Mouse (Mus musculus): ENCODE data around the gene Auh. TPM values are rescaled to one million over a fixed set of nuclear protein-coding genes. Genes with fewer than 3 reads are reported as not detected.

Auh gene
- polyA plus RNA-seq, 1 experiment from 2014 or later, result 35.2 TPM

DNA sequence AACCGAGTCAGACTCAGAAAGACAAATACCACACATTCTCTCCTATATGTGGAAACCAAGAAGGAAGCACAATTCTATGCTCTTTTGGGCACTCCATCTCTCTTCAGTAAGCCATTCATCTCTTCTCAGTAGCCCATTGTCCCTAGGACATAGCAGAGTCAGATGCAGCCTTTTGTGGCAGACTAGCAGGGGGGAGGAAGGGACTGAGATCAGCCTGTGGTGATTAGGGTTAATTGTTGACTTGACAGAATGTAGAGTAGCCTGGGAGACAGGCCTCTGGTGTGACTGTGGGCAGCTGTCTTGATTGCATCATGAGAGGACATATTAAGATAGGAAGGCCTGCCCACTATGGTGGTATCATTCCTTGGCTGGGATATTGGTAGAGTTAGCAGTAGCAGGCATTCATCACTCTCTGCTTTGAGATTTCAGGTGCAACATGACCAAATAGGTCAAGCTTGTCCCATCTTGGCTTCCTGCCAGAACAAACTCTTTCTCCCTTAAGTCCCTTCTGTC is 13.5 kb upstream of the Auh start:
- Histone ChIP-seq H3K4me2 (ENCODE audit: low read depth, low read length) (no peak overlapping the region), H3K36me3 (ENCODE audit: control insufficient read depth, insufficient read depth, low read length) (no peaks in the 10 kb centered on the region), H3K4me3 (ENCODE audit: low read depth, low read length) (no peak overlapping the region), H3K4me1 (ENCODE audit: control insufficient read depth, insufficient read depth, low read length) (no peaks in the 10 kb centered on the region), H3K27ac (replicated peaks; ENCODE audit: low read depth, low read length) (no peak overlapping the region), H3K9ac (ENCODE audit: low read depth, low read length) (no peak overlapping the region), H3K27me3 (replicated peaks; ENCODE audit: control insufficient read depth, insufficient read depth, low read length) (no peaks in the 10 kb centered on the region), H3K9me3 (ENCODE audit: control insufficient read depth, low read length) (no peaks in the 10 kb centered on the region)
- no peak for DNase-seq (ENCODE audit: low spot score)
- no peak for ATAC-seq (ENCODE audit: low read depth)
- WGBS, result 88% methylated on average over 1 of the region's 1 CpGs

DNA sequence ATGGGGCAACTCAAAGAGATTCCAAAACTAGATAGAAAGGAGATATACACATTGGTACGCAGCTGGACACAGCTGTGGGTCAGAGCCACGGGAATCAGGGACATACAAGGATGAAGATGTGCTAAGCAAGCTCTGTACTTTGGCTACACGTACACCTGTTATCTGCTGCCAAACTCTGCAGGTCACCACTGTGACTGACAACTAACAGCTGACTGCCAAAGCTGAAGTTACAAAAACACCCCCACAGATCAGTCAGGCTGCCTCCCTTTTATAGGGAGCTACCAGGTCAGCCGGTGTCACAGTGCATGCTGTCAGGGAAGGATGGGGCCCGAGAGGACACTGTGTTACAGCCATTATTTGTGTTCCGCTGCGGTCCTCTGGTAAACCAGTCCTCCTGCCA is 11.5 kb upstream of the Auh start:
- Histone ChIP-seq H3K9ac (ENCODE audit: low read depth, low read length) (no peak overlapping the region), H3K4me3 (ENCODE audit: low read depth, low read length) (no peak overlapping the region), H3K4me2 (ENCODE audit: low read depth, low read length) (no peak overlapping the region), H3K27me3 (replicated peaks; ENCODE audit: control insufficient read depth, insufficient read depth, low read length) (no peaks in the 10 kb centered on the region), H3K9me3 (ENCODE audit: control insufficient read depth, low read length) (no peaks in the 10 kb centered on the region), H3K4me1 (ENCODE audit: control insufficient read depth, insufficient read depth, low read length) (no peaks in the 10 kb centered on the region), H3K36me3 (ENCODE audit: control insufficient read depth, insufficient read depth, low read length) (no peaks in the 10 kb centered on the region), H3K27ac (replicated peaks; ENCODE audit: low read depth, low read length) (no peak overlapping the region)
- ATAC-seq (ENCODE audit: low read depth) (no peak), DNase-seq (ENCODE audit: low spot score) (no peak)
- WGBS, result 74% methylated on average over 7 of the region's 7 CpGs

DNA sequence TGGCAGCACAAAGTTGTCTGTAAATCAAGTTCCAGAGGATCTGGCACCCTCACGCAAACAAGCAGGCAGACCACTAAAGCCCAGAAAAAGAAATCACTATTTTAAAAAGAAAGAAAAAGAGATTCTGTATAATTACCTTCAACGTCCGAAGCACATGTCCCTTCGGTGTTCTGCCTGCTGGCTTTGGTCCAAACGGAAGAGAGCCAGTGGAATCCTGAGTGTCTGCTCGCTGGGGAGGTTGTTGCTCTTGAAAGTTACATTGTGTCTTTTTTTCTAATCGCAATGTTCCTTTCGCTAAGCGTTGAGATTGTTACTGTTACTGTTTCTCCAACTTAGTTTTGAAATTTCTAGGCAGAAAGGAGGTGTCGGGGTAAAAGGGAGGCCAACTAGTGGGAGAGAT is 1.1 kb upstream of the Auh start:
- Histone ChIP-seq H3K4me2 (ENCODE audit: low read depth, low read length) (no peak overlapping the region), H3K9ac (ENCODE audit: low read depth, low read length) (no peak overlapping the region), H3K27me3 (replicated peaks; ENCODE audit: control insufficient read depth, insufficient read depth, low read length) (no peaks in the 10 kb centered on the region), H3K4me1 (ENCODE audit: control insufficient read depth, insufficient read depth, low read length) (peaks cover 9% of the 10 kb centered on the region), H3K36me3 (ENCODE audit: control insufficient read depth, insufficient read depth, low read length) (no peaks in the 10 kb centered on the region), H3K9me3 (ENCODE audit: control insufficient read depth, low read length) (no peaks in the 10 kb centered on the region), H3K27ac (replicated peaks; ENCODE audit: low read depth, low read length) (no peak overlapping the region), H3K4me3 (ENCODE audit: low read depth, low read length) (no peak overlapping the region)
- DNase-seq (ENCODE audit: low spot score), result no peak
- no peak for ATAC-seq (ENCODE audit: low read depth)
- 48% methylated on average over 10 of the region's 10 CpGs for WGBS

DNA sequence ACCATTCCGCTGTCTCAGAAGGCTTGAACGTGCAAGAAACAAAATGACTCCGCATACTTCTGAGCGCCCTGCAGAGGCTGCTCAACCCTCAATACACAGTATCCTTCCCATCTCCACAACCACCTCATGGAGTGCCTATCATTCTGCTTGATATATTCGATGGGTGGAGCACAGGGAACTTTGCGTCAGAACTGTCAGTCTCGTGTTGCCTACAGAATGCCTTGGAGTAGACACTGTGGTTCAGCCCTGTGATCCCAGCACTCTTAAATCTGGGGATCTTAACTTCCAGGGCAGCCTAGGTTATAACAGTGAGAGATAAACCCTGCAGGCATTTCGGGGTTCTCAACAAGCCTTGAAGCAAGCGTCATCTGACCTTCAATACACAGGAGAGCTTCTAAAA is 1.1 kb downstream of the Auh start:
- DNase-seq (ENCODE audit: low spot score), result no peak
- H3K4me1 ChIP-seq (ENCODE audit: control insufficient read depth, insufficient read depth, low read length), result peaks cover 9% of the 10 kb centered on the region
- H3K4me3 ChIP-seq (ENCODE audit: low read depth, low read length), result peak overlapping the region; percentile 87

DNA sequence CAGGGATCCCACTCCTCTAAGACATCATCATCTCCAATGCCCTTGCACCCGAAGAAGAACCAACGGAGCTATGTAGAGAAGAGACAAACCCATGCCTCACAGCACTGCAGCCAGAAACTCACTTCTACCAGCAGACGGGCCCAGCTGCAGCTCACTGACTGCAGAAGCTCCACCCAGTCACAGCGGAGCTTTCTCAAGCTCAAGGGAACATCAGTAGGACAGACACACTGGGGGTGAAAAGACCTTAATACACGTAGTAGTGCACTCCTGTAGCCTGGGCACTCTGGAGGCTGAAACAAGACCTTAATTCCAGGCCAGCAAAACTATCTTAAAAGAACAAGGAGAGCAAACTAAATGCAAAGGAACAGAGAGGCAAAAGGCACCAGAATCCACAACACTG is 5.0 kb downstream of the Auh start:
- DNase-seq (ENCODE audit: low spot score) (no peak), ATAC-seq (ENCODE audit: low read depth) (no peak)
- Histone ChIP-seq H3K36me3 (ENCODE audit: control insufficient read depth, insufficient read depth, low read length) (no peaks in the 10 kb centered on the region), H3K9me3 (ENCODE audit: control insufficient read depth, low read length) (no peaks in the 10 kb centered on the region), H3K27me3 (replicated peaks; ENCODE audit: control insufficient read depth, insufficient read depth, low read length) (no peaks in the 10 kb centered on the region), H3K27ac (replicated peaks; ENCODE audit: low read depth, low read length) (no peak overlapping the region), H3K4me3 (ENCODE audit: low read depth, low read length) (no peak overlapping the region), H3K9ac (ENCODE audit: low read depth, low read length) (no peak overlapping the region), H3K4me2 (ENCODE audit: low read depth, low read length) (no peak overlapping the region), H3K4me1 (ENCODE audit: control insufficient read depth, insufficient read depth, low read length) (peaks cover 9% of the 10 kb centered on the region)
- 71% methylated on average over 5 of the region's 5 CpGs for WGBS

More for the DNA sequence above, 1.1 kb downstream of the Auh start:
- Histone ChIP-seq H3K9me3 (ENCODE audit: control insufficient read depth, low read length) (no peaks in the 10 kb centered on the region), H3K27ac (replicated peaks; ENCODE audit: low read depth, low read length) (no peak overlapping the region; the same call in 1 of the 2 replicates), H3K27me3 (replicated peaks; ENCODE audit: control insufficient read depth, insufficient read depth, low read length) (no peaks in the 10 kb centered on the region), H3K36me3 (ENCODE audit: control insufficient read depth, insufficient read depth, low read length) (no peaks in the 10 kb centered on the region), H3K4me2 (ENCODE audit: low read depth, low read length) (peak overlapping the region; percentile 74), H3K9ac (ENCODE audit: low read depth, low read length) (peak overlapping the region; percentile 87)
- no peak for ATAC-seq (ENCODE audit: low read depth)
- 58% methylated on average over 9 of the region's 9 CpGs for WGBS

DNA sequence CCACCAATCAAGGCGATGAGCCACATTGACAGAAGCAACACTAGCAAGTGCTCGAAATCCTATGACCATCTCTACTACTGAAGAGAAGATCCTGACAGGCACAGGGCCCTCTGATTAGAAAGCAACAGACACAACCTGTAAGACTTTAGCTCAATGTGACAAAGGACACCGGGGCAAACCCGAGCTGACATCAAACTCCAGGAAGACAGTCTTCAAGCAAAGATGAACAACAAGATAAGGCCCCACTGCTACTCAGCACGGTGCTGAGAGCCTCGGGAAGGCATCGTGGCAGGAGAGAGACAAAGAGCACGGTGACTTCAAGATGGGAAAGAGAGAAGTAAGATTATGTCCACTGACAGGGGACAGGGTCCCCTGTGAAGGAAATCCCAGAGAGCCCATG is 7.5 kb downstream of the Auh start:
- Histone ChIP-seq H3K9me3 (ENCODE audit: control insufficient read depth, low read length) (no peaks in the 10 kb centered on the region), H3K4me3 (ENCODE audit: low read depth, low read length) (no peak overlapping the region), H3K9ac (ENCODE audit: low read depth, low read length) (no peak overlapping the region), H3K36me3 (ENCODE audit: control insufficient read depth, insufficient read depth, low read length) (no peaks in the 10 kb centered on the region), H3K4me2 (ENCODE audit: low read depth, low read length) (no peak overlapping the region), H3K27me3 (replicated peaks; ENCODE audit: control insufficient read depth, insufficient read depth, low read length) (no peaks in the 10 kb centered on the region), H3K4me1 (ENCODE audit: control insufficient read depth, insufficient read depth, low read length) (no peaks in the 10 kb centered on the region), H3K27ac (replicated peaks; ENCODE audit: low read depth, low read length) (no peak overlapping the region)
- WGBS, result 77% methylated on average over 8 of the region's 8 CpGs
- DNase-seq (ENCODE audit: low spot score) (no peak), ATAC-seq (ENCODE audit: low read depth) (no peak)

DNA sequence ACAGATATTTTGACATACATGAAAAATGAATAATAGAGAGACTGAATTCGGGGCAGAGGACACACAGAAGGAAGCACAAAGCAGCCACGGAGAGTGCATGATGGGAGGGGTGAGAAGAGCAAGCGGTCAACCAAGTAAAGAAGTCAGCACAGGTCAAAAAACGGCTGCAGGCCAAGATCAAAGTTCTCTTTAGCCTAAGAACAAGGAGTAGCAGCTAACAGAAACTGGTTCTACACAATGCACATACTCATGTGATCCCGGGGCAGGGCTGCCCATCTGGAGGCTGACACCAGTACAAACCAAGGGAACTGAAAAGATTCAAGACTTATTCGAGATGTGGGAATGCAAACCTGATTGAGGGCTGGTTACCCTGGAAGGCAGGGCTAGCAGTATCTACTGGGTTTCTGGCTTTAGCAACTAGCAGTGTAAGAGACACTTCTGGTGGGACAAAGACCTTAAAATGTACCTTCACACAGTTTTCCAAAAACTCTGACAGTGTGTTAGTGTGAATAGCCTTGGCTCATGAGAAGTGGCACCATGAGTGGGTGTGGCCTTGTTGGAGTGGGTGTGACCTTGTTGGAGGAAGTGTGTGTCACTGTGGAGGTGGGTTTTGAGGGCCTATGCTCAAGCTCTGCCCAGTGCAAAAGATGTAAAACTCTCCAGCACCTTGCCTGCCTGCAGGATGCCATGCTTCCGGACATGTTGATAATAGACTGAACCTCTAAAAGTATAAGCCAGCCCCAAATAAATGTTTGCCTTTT is 8.2 kb downstream of the Auh start:
- WGBS, result 80% methylated on average over 7 of the region's 7 CpGs
- no peak overlapping the region for H3K9ac ChIP-seq (ENCODE audit: low read depth, low read length)

DNA sequence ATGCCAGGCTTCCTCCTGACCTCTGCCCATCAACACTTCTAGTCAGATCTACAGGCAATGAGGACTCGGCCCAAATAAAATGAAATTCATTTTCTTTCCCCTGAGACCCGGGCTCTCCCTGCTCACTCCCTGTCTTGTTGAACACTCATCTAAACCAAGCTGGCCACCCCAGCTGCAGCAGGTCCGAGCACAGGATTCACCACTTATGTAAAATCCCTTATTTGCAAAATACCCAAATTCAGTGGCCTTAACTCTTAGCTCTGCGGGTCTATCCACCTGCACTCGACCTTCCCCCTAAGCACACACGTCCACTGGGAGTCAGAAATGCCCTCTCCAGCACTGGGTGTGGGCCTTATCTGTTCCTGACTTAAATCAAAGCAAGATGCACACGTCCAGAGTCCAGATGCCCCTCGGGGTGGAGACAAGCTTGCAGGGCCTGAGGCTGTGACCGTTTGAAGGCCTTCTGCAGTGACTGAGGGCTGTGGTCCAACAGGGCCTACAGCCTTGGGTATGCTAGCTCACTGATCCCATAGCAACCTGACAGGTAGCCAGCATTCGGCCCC is 9.6 kb downstream of the Auh start:
- H3K27ac ChIP-seq (replicated peaks; ENCODE audit: low read depth, low read length), result no peak overlapping the region
- WGBS, result 73% methylated on average over 10 of the region's 10 CpGs
- no peaks in the 10 kb centered on the region for H3K9me3 ChIP-seq (ENCODE audit: control insufficient read depth, low read length)
- no peaks in the 10 kb centered on the region for H3K4me1 ChIP-seq (ENCODE audit: control insufficient read depth, insufficient read depth, low read length)
- ATAC-seq (ENCODE audit: low read depth), result no peak
- H3K4me2 ChIP-seq (ENCODE audit: low read depth, low read length), result no peak overlapping the region
- H3K27me3 ChIP-seq (replicated peaks; ENCODE audit: control insufficient read depth, insufficient read depth, low read length), result no peaks in the 10 kb centered on the region
- no peak overlapping the region for H3K9ac ChIP-seq (ENCODE audit: low read depth, low read length)
- H3K4me3 ChIP-seq (ENCODE audit: low read depth, low read length), result no peak overlapping the region
- H3K36me3 ChIP-seq (ENCODE audit: control insufficient read depth, insufficient read depth, low read length), result no peaks in the 10 kb centered on the region
- no peak for DNase-seq (ENCODE audit: low spot score)

More for the DNA sequence above, 8.2 kb downstream of the Auh start:
- DNase-seq (ENCODE audit: low spot score) (no peak), ATAC-seq (ENCODE audit: low read depth) (no peak)
- Histone ChIP-seq H3K36me3 (ENCODE audit: control insufficient read depth, insufficient read depth, low read length) (no peaks in the 10 kb centered on the region), H3K9me3 (ENCODE audit: control insufficient read depth, low read length) (no peaks in the 10 kb centered on the region), H3K4me3 (ENCODE audit: low read depth, low read length) (no peak overlapping the region), H3K4me1 (ENCODE audit: control insufficient read depth, insufficient read depth, low read length) (no peaks in the 10 kb centered on the region), H3K27ac (replicated peaks; ENCODE audit: low read depth, low read length) (no peak overlapping the region), H3K4me2 (ENCODE audit: low read depth, low read length) (no peak overlapping the region), H3K27me3 (replicated peaks; ENCODE audit: control insufficient read depth, insufficient read depth, low read length) (no peaks in the 10 kb centered on the region)

DNA sequence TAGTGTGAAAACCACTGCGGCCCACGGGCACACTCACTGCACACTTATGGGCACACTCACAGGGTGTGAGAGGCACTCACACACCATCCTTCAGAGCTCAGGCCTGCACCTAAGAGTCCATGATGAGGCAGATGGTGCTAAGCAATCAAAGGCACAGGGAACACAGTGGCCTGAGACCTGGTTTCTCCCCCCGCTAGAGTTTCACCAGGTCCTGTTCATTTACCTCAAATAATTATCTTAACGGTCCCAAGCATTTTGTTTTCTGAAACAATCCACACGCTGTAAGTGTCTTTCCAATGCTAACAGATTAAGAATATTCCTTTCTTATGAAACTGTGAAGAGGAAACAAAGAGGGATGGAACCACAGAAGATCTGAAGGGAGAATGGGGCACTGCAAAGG is 11.1 kb downstream of the Auh start:
- no peak overlapping the region for H3K4me3 ChIP-seq (ENCODE audit: low read depth, low read length)
- no peak for ATAC-seq (ENCODE audit: low read depth)
- H3K27me3 ChIP-seq (replicated peaks; ENCODE audit: control insufficient read depth, insufficient read depth, low read length), result no peaks in the 10 kb centered on the region
- H3K4me2 ChIP-seq (ENCODE audit: low read depth, low read length), result no peak overlapping the region
- H3K9me3 ChIP-seq (ENCODE audit: control insufficient read depth, low read length), result no peaks in the 10 kb centered on the region
- no peaks in the 10 kb centered on the region for H3K4me1 ChIP-seq (ENCODE audit: control insufficient read depth, insufficient read depth, low read length)
- H3K27ac ChIP-seq (replicated peaks; ENCODE audit: low read depth, low read length), result no peak overlapping the region
- WGBS, result 90% methylated on average over 5 of the region's 5 CpGs
- no peak overlapping the region for H3K9ac ChIP-seq (ENCODE audit: low read depth, low read length)
- H3K36me3 ChIP-seq (ENCODE audit: control insufficient read depth, insufficient read depth, low read length), result no peaks in the 10 kb centered on the region
- no peak for DNase-seq (ENCODE audit: low spot score)
